Mouse (Mus musculus) cerebellum, adult 9-11 months (tissue): ENCODE results near the gene Sh3rf1.

Source experiments
- DNase-seq: peaks from one replicate; pipeline ENCODE4 v3.0.0; 2022

Sh3rf1 gene

DNA sequence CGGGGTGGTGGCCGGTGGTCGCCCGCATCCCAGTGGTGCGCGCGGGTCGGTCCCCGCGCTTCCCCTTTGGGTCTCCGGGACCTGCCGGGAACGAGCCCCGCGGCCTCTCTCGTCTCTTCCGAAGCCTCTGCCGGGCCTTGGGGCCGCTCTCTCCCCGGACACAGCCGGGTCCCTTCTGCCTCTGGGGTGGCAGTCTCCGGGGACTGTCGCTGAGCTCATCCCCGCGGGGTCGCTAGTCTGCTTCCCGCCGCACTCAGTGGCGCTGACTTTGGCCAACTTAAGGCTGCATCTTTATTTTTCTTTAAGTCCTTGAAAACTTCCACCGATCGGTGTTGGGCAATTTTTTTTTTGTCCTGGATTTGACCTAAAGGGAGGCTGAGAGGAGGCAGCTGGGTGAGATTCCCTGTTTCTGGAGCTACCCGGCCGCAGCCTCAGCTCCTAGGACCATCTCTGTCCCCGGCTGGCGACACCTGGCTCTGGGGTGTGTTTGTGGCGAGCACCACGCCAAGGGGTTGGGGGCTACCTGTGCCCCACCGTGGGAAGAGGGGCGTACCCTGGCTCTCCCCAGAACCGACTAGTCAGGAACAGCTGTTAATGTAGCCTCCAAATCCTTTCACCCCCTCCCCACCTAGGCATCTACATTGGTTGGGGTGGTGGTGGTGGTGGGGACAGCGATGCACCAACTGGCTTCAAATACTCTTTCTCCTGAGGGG, 864 bp downstream of the Sh3rf1 start:
- DNase-seq, result peak; percentile 10

DNA sequence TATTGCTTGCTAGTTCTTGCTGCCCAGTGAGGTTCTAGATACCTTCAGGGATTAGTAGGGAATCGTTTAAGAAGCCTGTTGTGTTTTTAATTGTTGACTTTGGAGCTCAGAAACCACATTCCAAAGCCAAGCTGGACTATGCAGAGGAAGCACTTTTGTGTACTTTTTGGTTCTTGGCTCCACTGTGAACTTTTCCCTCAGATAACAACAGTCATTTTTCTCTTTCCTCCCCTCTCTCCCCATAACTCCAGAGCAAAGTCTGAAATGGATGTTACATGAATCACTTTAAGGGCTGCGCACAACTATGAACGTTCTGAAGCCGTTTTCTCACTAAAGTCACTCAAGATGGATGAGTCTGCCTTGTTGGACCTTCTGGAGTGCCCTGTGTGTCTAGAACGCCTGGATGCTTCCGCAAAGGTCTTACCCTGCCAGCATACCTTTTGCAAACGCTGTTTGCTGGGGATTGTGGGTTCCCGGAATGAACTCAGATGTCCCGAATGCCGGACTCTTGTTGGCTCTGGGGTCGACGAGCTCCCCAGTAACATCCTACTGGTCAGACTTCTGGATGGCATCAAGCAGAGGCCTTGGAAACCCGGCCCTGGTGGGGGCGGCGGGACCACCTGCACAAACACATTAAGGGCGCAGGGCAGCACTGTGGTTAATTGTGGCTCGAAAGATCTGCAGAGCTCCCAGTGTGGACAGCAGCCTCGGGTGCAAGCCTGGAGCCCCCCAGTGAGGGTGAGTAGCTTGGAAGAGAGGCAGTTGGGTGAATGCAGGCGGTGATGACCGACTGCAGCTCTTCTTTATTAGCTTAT, 2.1 kb downstream of the Sh3rf1 start:
- no peak for DNase-seq

DNA sequence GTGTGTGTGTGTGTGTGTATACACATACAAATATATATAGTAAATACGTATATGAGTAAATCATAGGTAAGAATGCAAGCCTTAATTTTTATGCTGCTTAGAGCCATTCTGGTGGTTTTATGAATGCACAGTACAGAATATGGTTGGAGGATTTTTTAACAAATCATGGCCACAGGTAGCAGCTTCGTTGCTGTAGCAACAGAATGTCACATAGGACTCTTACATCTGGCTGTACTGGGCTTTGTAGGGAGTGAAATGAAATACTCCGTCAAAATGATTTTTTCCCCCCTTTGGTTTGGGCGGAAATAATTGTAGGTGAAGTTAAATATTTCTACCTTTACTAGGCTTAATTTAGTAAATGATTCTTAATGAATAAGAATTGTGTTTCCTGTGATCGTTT, 3.0 kb downstream of the Sh3rf1 start:
- no peak for DNase-seq

DNA sequence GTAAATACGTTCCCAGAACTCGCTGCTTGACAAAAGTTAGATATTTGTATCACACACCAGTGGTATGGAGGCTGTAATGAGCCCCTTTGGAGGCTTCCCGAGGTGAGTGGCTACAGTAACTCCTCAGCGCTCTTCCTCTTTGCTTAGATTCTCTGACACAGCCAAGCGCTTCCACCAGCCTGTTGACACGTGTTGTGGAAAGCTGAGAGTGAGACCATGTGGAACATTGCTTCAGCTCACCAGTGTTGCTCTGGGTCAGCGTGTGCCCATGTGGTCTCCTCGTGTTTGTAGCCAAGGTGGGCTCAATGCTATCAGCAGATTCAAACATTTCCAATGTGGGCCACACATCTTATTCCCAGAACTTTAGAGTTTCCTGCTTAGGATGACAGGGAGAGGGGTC, 5.0 kb downstream of the Sh3rf1 start:
- DNase-seq, result no peak

DNA sequence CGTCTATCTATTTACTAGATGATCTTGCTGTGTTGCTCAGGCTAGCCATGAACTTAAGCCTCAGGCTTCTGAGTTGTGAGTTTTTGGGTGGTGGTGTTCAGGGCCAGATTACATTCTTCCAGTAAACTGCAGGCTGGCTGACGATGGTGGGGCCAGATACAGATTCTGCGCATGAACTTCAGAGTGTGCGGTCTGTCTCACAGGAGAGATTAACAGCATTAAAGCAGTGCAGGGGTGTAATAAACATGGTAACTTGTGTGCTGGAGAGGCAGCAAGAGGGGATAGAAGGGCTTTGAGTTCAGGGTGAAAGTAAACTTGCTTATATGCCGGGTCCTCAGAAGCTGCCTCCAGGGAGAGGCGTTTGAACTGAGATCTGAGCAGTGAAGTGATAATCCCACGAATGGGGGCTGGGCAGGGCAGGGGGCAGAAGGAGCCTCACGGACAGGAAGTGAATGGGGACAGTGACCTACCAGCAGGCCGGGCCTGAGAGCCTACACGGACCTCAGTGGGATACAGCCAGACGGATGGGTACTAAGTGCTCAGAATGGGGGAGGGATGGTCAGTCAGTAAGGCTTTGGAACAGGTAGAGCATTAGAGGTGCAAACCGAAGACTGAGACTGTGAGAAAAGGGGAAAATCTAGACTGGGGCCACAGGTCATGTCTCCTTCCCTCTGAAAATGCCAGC, 6.0 kb downstream of the Sh3rf1 start:
- DNase-seq, result no peak

DNA sequence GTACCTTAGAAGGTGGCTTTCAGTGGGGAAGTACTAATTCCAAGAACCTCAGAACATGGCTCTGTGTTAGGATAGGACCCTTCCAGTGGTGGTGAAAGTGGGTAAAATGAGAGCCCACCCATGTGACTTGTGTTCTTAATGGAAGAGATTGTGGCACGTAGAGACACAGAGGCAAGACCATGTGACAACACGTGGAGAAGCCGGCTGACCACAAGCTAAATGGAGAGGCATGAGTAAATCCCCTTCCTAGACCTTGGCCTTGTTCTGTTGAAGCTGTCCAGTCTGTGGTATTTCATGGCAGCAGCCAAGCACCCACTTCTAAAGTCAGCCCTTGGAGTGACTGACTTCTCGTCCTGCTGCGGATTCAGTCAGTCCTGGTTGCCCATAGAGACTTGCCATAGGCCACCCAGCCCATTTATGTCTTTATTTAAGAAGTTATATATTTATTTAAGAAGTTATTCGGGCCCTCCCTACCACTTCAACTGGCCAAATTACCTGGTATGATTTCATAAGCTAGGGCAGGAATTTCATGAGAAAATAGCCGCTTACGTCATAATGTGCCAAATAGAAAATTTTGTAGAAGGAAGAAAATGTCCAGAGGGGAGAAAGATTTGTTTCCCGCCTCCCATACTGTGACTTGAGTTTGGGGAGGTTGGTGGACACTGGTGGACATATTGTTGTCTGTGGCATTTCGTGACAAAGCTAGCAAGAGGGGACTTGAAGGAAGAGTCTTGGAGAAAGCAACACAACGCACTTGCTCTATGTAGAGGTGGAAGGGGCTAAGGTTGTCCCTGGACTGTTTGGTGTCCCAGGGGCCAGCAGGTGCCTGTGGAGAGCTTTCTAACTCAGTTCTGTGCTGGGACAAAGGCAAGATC, 7.4 kb downstream of the Sh3rf1 start:
- DNase-seq, result no peak

DNA sequence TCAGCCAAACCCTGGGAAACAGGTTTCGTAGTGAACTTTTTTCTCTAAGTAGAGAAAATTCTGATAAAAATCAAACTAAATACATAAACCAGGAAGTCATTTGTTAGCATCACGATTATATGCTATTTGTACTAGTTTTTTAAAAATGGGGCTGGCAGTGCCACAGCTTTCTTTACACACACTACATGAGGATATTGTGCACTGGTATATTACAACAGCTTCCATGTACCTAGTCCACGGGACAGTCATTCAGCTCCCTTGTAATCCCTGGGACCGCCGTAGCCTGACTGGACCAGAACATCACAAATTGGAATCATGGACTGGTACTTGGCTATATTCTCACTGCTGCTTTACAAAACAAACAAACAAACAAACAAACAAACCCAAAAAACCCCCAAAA, 11.8 kb downstream of the Sh3rf1 start:
- DNase-seq, result no peak

DNA sequence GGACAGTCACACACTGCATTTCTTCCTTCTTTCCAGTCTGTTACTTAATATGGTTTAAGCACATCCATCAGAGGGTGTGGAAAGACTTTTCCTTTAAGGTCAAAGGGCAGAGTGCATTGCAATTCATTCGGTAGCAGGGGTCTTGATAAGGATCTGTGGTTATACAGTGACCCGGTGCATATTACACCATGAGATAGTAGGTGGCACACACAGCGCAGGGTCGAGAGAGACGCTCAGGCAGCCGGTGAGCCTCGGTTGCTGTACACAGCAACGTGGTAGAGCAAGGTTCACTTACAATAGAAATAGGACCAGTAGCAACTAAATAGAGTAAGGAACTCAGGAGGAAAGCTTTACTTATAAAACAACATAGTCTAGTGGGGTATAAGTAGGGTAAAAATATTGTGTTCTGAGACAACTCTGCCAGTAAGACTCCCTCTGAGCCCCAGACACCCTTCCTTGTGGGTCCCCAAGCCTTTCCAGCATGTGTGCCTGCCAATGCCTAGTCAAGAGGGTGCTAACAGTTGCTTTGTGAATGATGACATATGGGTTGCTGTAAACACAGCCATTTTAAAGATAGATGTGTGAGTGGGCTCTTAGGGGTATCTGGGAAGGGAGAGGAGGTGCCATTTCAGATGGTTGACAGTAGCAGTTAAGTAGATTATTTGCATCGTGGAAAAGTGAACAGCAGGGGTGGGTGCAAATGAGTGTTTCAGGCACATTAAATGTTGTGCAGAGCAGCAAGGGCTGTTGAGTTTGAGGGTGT, 13.0 kb downstream of the Sh3rf1 start:
- no peak for DNase-seq

DNA sequence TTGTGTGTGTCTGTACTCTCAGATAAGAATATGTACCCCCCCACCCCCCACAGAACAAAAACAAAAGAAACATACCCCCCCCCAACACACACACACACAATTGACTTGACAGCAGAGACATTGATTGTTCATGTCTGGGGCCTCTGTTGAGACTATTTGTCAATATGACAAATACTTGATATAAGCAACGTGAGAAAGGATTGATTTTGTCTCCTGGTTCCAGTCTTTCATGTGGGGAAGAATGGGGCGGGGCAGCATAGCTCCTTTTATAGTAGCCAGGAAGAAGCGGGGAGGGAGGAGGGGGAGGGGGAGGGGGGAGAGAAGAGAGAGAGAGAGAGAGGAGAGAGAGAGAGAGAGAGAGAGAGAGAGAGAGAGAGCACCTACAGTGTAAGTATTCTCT, 15.9 kb downstream of the Sh3rf1 start:
- no peak for DNase-seq

DNA sequence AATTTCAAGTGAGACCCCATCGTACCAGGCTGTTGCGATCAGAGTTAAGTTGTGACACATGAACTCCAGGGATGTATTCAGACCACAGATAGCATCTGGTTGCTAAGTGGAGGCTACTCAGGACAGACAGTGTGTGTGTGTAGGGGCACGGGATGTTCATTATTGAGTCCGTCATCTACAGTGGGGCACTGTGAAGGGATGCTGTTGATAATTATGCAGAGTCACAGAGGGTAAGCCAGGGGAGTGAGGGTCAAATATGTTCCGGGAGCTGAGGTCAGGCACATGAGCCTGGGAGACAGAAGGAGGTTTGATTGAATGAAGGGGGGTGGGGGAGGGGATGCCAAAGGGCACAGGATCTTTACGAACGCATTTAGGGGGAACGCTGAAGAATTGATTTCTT, 17.6 kb downstream of the Sh3rf1 start:
- DNase-seq, result no peak

DNA sequence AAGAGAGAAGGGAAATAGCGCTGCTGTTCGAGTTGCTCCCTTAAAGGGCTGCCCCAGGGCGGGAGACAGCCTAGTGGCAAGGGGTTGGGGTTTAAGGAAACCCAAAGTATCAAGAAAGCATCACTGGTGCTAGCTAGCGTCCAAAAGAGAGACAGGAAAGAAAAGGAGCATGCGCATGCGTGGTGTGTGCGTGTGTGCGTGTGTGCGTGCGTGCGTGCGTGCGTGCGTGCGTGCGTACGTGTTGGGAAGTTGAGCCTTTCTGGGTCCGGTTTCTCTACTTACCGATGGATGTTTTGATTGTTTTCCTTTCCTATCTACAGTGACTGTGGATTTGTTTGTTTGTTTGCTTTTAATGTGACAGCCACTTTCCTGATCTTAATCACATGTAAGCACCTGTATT, 19.2 kb downstream of the Sh3rf1 start:
- DNase-seq, result no peak

DNA sequence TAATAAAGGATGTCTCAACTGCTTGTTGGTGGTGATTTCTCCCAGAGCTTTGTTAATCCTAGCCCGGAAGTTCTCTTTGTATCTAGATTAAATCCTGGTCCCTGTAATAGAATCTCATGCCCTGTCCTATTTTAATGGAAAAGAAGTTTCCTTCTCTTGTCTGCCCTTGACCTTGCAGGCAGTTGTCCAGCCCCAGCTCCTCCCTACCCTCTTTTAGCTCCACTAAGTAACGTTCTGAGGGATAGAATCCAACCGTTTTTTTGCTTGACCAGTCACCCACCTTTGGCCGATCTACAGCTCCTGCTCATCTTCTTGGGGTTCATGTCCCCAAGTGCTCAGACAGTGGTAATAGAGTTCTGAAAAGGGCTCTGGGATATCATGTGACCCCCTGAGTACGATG, 19.8 kb downstream of the Sh3rf1 start:
- DNase-seq, result no peak

DNA sequence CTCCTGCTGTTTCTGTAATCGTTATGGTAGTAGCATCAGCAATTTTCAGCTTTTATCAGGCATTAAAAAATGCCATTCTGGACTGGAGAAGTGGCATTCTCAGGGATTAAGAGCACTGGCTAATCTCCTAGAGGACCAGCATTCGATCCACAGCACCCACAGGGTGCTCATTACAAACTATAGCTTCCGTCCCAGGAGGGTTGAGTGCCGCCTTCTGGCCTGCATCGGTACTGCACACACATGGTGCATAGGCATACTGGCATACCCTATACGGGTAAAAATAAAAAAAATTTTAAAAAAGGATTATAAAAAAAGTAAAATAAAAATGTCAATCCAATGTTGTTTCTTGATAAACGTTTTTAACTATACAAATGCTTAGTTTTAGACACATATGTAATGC, 20.5 kb downstream of the Sh3rf1 start:
- no peak for DNase-seq

DNA sequence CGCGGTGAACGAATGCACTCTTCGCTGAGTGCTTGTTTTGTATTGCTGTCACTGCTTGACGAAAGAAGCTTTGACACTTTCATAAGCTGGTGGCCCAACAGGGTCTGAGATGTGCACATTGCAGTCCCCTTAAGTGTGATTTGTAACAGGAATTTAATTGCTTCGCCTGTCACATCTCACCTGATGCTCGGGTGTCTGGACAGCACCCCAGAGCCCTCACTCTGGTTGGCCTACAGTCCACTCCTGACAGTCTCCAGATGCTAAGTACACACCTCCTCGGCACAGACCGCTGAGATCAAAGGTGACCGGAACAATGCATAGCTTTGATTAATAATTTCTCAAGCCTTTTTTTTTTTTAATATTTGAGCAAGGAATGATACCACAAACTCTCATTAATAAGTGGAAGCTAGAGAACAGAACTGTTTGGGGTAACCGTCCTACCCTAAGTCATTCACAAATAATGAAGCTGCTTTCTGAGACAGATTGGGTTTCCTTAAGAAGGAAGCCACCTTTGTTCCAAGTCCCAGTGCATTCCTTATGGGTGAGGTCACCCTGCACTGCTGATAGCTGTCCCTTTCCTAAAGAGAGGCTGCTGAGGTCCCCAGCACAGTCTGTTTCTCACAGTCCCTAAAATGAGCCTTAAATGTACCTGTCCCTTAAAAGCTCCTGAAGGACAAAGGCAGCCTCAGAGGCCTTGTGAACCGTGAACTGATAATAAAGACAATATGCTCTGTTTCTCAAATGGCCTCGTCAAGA, 23.8 kb downstream of the Sh3rf1 start:
- DNase-seq, result no peak

DNA sequence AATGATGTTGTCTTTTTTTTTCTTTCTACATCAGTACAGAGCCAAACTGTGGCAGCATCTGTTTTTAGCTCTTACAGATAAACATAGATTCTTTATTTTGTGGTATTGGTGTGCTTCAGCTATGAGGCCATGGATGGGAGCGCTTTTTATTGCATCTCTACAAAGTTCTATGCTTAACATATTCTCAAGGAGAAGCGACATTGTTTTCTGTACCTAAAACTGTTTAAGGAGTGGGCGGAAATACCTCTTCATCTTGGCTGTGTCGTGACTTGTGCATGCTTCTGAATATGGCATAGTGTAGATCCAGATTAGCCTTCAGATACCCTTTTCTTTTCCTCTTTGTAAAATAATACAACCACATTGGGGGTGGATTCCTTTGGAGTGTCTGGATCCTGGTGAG, 25.8 kb downstream of the Sh3rf1 start:
- DNase-seq, result no peak

DNA sequence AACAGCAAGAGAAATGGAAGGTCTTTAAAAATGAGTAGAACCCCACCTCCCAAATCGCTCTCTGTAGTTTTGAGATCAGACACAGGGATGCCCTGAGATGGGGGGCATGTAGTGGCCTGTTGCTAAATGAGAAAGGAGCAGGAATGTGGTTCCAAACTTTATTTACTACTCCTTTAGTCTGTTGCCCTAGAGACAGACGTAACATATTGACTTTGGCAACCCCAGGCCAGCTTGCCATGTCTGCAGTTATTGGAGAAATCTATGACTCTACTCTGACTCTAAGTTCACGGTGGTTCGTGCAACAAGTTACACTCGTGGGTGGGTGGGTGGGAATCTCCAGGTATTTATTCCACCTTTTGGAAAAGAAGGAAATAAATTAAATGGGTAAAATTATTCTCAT, 30.5 kb downstream of the Sh3rf1 start:
- no peak for DNase-seq

DNA sequence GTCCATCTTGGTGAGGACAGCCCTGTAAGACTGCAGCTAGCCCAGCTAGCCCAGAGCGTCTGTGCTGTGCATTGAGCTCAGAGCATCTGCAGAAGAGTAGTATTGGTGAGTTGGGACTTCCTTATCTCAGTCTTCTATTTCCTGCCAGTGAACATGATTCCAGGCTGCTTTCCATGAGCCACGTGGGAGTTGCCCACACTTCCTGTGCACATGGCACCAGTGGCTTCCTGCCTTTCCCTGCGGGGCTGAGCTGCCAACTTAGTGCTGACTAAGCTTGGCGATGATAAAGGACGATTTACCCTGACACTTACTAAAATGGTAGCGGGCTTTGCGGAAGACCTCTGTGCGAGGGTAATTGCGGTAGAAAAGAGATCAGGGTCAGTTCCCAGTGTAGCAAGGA, 35.2 kb downstream of the Sh3rf1 start:
- DNase-seq, result no peak

DNA sequence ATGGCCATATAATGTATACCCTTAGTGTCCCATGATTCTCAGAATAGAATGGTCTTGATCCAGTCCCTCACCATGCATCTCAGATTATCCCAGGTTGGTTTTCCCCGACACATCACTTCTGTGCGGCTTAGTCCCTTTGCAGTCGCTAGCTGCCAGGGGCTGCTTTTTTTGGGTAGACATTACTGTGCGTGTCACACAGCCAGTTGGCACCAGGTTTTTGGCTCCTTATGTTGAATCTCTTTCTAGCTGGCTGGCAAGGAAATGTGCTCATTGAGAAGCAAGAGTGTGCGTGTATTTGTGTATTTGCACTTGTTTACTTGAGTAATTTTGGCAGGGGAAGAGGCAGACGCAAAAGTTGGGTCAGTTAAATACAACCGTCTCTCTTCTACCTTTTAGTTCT, 35.9 kb downstream of the Sh3rf1 start:
- DNase-seq, result peak; percentile 10

DNA sequence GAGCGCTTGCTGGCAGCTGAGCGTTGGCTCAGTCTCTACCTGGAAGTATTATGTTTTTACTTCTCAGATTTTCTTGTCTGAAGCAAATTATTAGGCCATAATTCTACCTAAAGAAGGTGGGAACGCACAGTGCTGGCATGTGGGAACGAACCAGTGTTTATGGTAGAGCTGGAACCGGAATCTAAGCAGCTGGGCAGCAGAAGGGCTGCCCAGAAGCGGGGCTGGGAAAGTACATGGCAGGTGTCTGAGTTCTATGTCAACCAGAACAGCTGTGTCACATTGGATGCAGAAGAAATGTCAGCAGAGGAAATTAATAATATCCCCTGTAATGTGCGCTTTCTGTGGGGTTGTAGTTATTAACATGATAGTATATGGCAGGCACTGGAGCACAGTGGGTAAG, 36.9 kb downstream of the Sh3rf1 start:
- DNase-seq, result no peak

DNA sequence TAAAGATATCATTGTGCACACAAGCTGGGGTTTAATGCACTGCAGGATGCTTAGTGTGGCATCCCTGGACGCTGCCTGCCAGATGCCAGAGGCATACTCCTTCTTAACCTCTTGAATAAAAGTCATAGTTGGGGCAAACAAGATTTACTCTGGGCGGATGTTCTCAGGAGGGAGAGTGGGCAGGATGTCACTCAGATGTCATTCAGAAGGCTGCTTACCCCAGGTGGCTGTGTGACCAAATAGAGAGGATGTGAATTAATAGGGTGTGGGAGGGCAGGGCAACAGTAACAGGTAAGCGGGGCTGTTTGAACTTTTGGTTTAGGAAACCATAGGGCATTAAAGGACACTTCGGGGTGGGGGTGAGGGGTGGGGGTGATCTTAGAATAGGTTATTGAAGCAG, 37.7 kb downstream of the Sh3rf1 start:
- no peak for DNase-seq

DNA sequence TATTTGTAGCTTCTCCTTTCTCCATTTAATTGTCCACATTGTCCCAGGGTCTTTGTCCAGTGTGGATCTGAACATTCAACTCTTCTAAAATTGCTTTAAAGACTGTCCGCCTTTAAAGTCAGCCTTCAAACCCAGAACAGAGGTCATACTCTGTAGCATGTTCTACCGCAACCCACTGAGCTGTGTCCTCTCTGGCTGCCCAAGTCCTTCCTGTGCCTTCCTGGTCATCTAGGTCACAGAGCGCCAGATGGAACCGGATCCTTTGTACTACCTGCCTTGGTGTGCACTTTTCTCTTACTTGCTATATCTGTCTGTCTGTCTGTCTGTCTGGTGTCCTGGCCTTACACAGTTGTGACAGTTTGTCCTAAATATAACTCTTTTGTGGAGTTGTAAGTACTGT, 40.0 kb downstream of the Sh3rf1 start:
- DNase-seq, result no peak

DNA sequence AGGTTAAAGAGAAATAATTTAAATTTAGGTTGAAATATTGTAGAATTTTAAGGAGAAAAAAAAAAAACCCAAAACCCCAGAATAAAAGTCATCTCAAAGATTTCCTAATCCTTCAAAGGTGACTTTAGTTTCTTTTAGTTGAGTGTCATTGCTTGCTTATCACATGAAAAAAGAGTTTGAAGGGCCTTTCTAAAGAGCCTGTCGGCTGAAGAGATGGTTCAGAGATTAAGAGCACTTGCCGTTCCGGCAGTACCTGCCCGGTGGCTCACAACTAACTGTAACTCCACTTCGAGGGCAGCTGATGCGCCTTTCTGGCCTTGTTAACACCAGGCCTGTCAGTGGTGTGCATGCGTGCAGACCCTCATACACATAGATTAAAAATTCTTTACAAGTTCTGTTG, 41.2 kb downstream of the Sh3rf1 start:
- no peak for DNase-seq
